Comparison of ENCODE assay signal across 8 mouse cellular contexts in genomic region chr7:142549941-142550763, GRCm38 (mm10). TPM values are rescaled to one million over a fixed set of nuclear protein-coding genes. Genes with fewer than 3 reads are reported as not detected.
DNase-seq lines count a peak whose midpoint lies in the region; ATAC-seq lines count a peak whose summit lies in the region.
"Had no signal": no experiment of that assay in that cellular context is flagged by ENCODE, and none has a peak within 500 bp of the region (broad histone marks: within the 10 kb centered on the region; RNA-seq: fewer than 3 reads in every experiment).

No protein-coding gene starts in this region.

- no peak overlapping the region for H3K9ac ChIP-seq in heart, embryonic 11.5 days (ENCODE audit: low read depth, low read length)
- H3K9ac ChIP-seq in midbrain, embryonic 16.5 days (ENCODE audit: low read depth, low read length) = no peak overlapping the region
- H3K9ac ChIP-seq: liver, embryonic 13.5 days had no signal

- no peak overlapping the region for H3K4me2 ChIP-seq in heart, embryonic 11.5 days
- no peak overlapping the region for H3K4me2 ChIP-seq in midbrain, embryonic 16.5 days (ENCODE audit: low read length)
- H3K4me2 ChIP-seq: liver, embryonic 13.5 days had no signal

- H3K4me3 ChIP-seq in heart, embryonic 11.5 days (ENCODE audit: low read depth, low read length) = no peak overlapping the region
- H3K4me3 ChIP-seq in midbrain, embryonic 16.5 days (ENCODE audit: low read depth, low read length) = no peak overlapping the region
- H3K4me3 ChIP-seq: liver, embryonic 13.5 days had no signal

- H3K27ac ChIP-seq in heart, embryonic 11.5 days (ENCODE audit: low read depth, low read length) = peak overlapping the region; percentile 24; the same call in 1 of the 2 replicates
- no peak overlapping the region for H3K27ac ChIP-seq in midbrain, embryonic 16.5 days (ENCODE audit: low read length)
- H3K27ac ChIP-seq: liver, embryonic 13.5 days had no signal

- H3K9me3 ChIP-seq in heart, embryonic 11.5 days (replicated peaks; ENCODE audit: control insufficient read depth, low read length) = no peaks in the 10 kb centered on the region
- no peaks in the 10 kb centered on the region for H3K9me3 ChIP-seq in midbrain, embryonic 16.5 days (replicated peaks; ENCODE audit: control insufficient read depth, low read length, poor library complexity, severe bottlenecking)
- H3K9me3 ChIP-seq: liver, embryonic 13.5 days had no signal

- H3K36me3 ChIP-seq in heart, embryonic 11.5 days (ENCODE audit: control insufficient read depth, insufficient read depth, low read length) = no peaks in the 10 kb centered on the region
- peaks cover 4% of the 10 kb centered on the region; the same call in 1 of the 2 replicates for H3K36me3 ChIP-seq in midbrain, embryonic 16.5 days (ENCODE audit: control insufficient read depth, insufficient read depth, low read length)
- H3K36me3 ChIP-seq: liver, embryonic 13.5 days had no signal

- 82% methylated on average over 10 of the region's 10 CpGs for WGBS in heart, embryonic 11.5 days (ENCODE audit: insufficient replicate concordance)
- WGBS in midbrain, embryonic 16.5 days = 88% methylated on average over 10 of the region's 10 CpGs

- peak; percentile 17 for DNase-seq in right cerebral cortex, postnatal 14 days
- DNase-seq in right cerebral cortex, postnatal 4 days = no peak
- peak; percentile 91 for DNase-seq in cerebellum, postnatal 10 days
- DNase-seq in natural killer cell, adult 2 months (ENCODE audit: low spot score in 2 of 2) = no peak
- DNase-seq: liver, embryonic 13.5 days had no signal

- ATAC-seq in heart, embryonic 11.5 days (replicated peaks; ENCODE audit: insufficient number of reproducible peaks, low FRiP score, low TSS enrichment) = no peak
- no peak for ATAC-seq in monocyte, adult 5-6 weeks (replicated peaks; ENCODE audit: insufficient number of reproducible peaks, low FRiP score, low TSS enrichment, poor library complexity, severe bottlenecking)
- no peak for ATAC-seq in midbrain, embryonic 16.5 days

- H3K4me1 ChIP-seq in heart, embryonic 11.5 days (ENCODE audit: control insufficient read depth, insufficient read depth, low read length) = peaks cover 59% of the 10 kb centered on the region
- peaks cover 2% of the 10 kb centered on the region; the same call in 1 of the 2 replicates for H3K4me1 ChIP-seq in midbrain, embryonic 16.5 days (ENCODE audit: control insufficient read depth, insufficient read depth, low read length)

- H3K27me3 ChIP-seq in heart, embryonic 11.5 days (ENCODE audit: control insufficient read depth, insufficient read depth, low read length) = no peaks in the 10 kb centered on the region
- no peaks in the 10 kb centered on the region for H3K27me3 ChIP-seq in midbrain, embryonic 16.5 days (ENCODE audit: control insufficient read depth, insufficient read depth, low read depth, low read length)
- H3K27me3 ChIP-seq: liver, embryonic 13.5 days had no signal

RNA-seq across cellular contexts. Expression of gene Mrpl23, which starts 17.7 kb away (rescaled TPM):
- polyA plus RNA-seq in heart, embryonic 11.5 days (2014; fragmentation: Nextera tagmentation; extraction: Ambion mirVana) = 15.4 and 19.3 TPM in 2 replicates
- total RNA-seq in monocyte, adult 5-6 weeks (2017) = 9.7 to 34.1 TPM (median 22.6 TPM) in 3 replicates
- 15.6 and 18.6 TPM in 2 replicates for polyA plus RNA-seq in midbrain, embryonic 16.5 days (2015; fragmentation: Nextera tagmentation; extraction: Ambion mirVana)

RNA-seq across cellular contexts. Expression of gene Tnnt3, which starts 51.5 kb away (rescaled TPM):
- 16.0 and 16.3 TPM in 2 replicates for polyA plus RNA-seq in heart, embryonic 11.5 days (2014; fragmentation: Nextera tagmentation; extraction: Ambion mirVana)
- total RNA-seq in monocyte, adult 5-6 weeks (2017) = 13.6 to 16.7 TPM (median 15.5 TPM) in 3 replicates
- polyA plus RNA-seq in midbrain, embryonic 16.5 days (2015; fragmentation: Nextera tagmentation; extraction: Ambion mirVana) = 0.91 and 1.6 TPM in 2 replicates

Comparison
In these comparisons a context has a peak if more than half of its experiments do, and no peak if none do; other contexts are left out.
1. DNase-seq: peak in right cerebral cortex, postnatal 14 days (single experiment) and cerebellum, postnatal 10 days (2 of 2); none in right cerebral cortex, postnatal 4 days (single experiment) and natural killer cell, adult 2 months (0 of 2).